Mouse (Mus musculus) testis, postnatal 10 days (tissue): ENCODE measurements at regions not wholly inside any gene's neighbourhood (a gene's known extent, or its start where the extent isn't known, plus 50 kb on each side); places are given as distances from the start of the nearest gene placed in this dataset.
A peak's percentile ranks its signal among the peaks of the same experiment; 100 is the strongest.

Experiments used
- DNase-seq: peaks from one replicate; pipeline ENCODE4 v3.0.0; 2021; ENCODE audit warnings: low spot score

- no peak for DNase-seq
Measured at GRCm38 (mm10) chr4:101342071-101342762, 76.9 kb upstream of the Ak4 start.

DNA sequence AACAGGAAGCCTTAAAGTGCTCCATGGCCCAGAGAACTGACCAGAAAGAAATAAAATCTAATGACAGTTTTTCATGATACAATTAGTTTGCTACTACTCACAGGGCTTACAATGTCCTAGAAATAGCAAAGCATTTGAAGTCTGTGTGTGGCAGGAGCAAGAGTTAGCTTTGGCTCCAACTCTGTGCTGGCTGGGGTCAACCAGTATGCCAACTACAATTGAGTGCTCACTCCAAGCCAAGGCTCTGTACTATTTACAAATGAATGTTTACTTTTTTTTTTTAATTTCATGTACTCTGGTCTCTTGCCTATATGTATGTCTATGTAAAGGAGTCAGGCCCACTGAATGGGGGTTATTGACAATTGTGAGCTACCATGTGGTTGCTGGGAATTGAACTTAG, 75.7 kb upstream of the Jak1 start:
- DNase-seq, result no peak

DNA sequence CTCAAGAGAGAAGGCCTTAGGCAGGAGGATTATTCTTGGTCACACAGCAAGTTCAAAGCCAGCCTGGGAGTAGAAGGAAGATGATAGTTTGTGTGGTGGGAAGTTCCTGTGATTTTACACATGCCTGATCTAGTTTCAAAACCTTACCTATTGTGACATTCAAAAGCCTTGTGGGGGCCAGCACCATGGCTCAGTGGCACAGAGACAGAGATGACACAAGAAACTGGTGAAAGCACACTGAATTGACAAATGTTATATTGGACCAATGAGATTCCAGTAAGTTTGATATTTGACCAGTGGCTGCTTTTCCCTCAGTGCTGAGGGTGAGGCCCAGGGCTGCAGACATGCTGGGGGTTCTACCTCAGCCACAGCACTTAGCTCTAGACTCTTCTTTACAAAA, 73.1 kb upstream of the Jak1 start:
- no peak for DNase-seq

GRCm38 (mm10) chr4:101336811-101337210, 71.7 kb upstream of the Jak1 start:
- DNase-seq, result peak; percentile 70

DNA sequence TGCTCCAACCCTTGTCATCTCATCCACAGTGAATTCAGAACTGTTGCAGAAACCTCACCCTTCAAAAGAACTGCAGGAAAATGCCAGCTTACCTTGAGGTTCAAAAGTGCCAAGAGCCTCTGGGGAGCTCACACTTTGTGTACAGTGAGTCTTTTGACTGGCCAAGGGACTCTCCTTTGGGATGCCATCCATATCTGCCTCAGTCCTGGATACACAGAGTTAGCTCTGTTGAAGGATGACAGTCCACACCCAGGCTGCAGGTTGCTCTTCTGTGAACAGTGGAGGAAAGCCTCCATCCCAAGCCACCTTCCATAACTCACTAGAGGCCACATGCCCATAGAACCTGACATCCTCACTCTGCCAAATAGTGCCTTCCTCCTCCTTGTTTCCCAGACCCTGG, 71.3 kb upstream of the Jak1 start:
- no peak for DNase-seq

- no peak for DNase-seq
Measured at GRCm38 (mm10) chr4:101333868-101334267, 68.8 kb upstream of the Jak1 start.

GRCm38 (mm10) chr4:101333036-101333435, 68.0 kb upstream of the Jak1 start:
- DNase-seq, result no peak

DNA sequence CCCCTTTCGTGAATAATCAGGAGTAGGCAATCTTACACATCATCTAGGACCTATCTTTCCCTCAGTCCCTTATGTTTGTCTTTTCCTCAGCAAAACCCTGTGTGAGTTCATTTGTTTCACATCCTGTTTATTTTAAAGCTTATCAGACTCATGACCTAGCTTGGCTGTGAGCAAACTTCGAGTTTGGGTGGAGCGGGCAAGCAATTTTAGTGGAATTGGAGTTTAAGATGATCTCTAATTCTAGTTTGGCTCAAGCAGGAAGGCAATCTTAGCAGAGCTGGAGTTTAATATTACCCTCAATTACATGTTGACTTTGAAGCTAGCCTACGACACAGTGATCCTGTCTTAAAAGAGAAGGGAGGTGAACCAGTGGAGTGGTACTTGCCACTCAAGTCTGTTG, 66.1 kb upstream of the Jak1 start:
- DNase-seq, result no peak

GRCm38 (mm10) chr4:101329060-101329459, 64.0 kb upstream of the Jak1 start:
- DNase-seq, result no peak

DNA sequence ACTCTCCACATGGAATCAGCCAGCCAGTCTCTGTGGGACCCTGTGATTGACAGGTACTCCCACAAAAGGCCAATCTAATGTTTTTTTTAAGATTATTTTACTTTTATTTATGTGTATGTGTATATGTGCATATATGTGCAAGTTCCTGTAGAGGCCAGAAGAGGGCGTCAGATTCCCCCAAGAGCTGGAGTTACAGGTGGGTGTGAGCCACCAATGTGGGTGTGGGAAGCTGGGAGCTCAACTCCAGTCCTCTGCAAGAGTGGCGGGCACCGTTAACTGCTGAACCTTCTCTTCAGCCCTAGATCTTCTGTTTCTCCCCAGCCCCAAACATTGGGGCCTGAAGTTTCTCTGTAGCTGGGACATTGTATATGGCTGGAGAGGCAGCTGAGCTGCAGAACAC, 61.0 kb upstream of the Jak1 start:
- DNase-seq, result no peak

DNA sequence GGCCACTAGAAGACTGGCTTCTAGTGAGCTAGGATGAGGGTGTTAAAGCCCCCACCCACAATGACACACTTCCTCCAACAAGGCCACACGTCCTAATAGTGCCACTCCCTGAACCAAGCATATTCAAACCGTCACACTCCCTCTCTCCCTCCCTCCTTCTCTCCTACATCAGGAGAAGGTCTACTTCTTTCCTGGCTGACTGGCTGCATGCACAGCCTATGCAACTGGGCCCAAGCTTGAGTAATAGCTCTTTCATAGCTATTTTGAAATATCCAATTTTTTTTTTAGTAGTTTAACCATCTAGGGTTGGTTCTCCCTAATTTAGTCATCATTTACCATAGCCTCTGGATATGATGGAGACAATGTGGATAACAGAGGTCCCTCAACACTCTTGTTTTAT, 56.6 kb upstream of the Jak1 start:
- no peak for DNase-seq

DNA sequence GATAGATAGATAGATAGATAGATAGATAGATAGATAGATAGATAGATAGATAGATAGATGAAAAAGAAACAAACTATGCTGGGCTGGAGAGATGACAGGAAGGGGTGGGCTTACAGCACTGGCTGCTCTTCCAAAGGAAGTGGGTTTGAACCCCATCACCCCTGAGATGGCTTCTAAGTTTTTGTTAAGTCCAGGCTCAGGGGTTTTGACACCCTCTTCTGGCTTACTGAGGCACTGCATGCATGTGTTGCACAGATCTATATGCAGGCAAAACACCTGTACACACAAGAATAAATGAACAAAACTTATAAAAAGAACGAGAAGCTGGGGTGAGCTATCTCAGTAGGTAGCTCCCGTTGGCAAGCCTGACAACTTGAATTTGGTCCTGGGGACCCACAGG, 55.5 kb upstream of the Jak1 start:
- DNase-seq, result peak; percentile 51

DNA sequence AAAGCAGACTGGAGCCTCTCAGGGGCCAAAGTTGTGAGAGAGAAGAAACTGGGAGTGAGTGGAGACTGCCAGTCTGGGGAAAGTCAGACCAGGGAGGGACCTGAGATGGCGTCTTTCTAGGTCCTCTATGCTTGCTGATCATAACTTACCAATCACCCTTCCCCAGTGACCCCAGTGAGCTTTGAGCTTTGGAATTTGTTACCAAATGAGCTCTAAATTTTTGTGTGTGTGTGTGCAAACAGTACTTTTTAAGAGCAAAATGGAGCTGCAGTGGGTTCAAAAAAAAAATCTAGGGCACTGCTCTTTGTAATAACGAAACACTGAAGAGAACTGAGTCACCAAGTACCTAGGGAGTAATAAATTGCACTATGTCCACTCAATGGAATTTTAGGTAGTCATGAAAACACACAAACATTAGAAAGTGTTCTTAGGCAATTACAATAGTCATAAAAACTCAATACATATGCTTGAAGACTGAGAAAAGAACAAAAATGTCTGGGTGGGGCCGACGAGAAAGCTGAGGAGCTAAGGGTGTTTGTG, 54.7 kb upstream of the Jak1 start:
- no peak for DNase-seq

DNA sequence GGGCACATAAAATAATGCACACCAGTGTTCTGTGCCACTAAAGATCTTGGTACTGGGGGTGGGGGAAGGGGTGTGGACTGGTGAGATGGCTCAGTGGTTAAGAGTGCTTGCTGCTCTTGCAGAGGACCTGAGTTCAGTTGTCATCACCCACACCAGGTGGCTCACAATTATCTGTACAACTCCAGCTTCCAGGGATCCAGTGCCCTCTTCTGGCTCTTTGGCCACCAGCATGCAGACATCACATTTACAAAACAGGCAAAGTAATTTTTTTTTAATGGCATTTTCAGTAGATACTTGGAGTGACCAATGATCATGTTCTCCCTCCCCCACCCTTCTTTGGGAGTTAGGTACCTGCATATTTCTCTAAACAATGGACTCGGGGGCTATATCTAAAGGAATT, 53.8 kb upstream of the Jak1 start:
- no peak for DNase-seq

- DNase-seq, result no peak
Measured at GRCm38 (mm10) chr4:101316061-101316460, 51.0 kb upstream of the Jak1 start.
